Mouse (Mus musculus) cerebellum, postnatal 10 days (tissue): Measurements from ENCODE around the gene Papss2.
"Not testable (repeated sequence)": the region's sequence is repeated elsewhere in the genome, so short reads cannot be mapped to it uniquely, and the experiment has no call there.

Experiments used
- DNase-seq, 2 experiments: peaks; one replicate each; pipeline ENCODE4 v3.0.0; 2021; ENCODE audit warnings: mixed read lengths in 2 of 2

Papss2 gene

GRCm38 (mm10) chr19:32641995-32642394 lies 46.4 kb downstream of the Papss2 start:
- no peak for DNase-seq

GRCm38 (mm10) chr19:32643642-32644041 lies 48.1 kb downstream of the Papss2 start:
- DNase-seq: no peak

- DNase-seq: no peak
Measured at GRCm38 (mm10) chr19:32645939-32646338, 50.3 kb downstream of the Papss2 start.

GRCm38 (mm10) chr19:32646382-32646781 lies 50.8 kb downstream of the Papss2 start:
- DNase-seq: no peak

DNA sequence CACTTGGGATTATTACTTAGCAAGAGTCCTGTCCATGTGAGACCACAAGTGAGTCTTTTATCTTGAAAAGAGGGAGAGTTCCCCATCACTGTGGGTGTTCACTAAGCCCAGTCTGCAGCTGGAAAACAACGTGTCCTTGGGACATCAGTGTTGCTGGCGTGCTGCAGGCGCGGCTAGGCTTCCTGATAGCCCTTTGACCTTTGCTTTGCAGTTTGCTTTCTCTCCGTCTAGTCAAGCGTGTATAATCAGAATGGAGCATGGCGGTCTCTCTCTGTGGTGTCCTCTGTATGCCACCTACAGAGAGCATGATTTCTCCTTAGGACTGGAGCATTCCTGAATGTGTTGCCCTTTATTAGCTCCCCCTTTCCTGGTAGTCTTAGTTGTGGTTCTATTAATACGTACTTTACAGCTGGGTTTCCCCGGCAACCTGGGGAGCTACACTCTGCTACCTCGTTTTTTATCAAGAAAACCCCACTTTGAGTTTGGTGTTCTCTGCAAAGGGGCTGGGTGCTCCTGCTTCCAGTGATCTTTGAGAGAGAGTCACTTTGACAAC lies 52.5 kb downstream of the Papss2 start:
- no peak for DNase-seq

GRCm38 (mm10) chr19:32651046-32651445 lies 55.5 kb downstream of the Papss2 start:
- DNase-seq: no peak

DNA sequence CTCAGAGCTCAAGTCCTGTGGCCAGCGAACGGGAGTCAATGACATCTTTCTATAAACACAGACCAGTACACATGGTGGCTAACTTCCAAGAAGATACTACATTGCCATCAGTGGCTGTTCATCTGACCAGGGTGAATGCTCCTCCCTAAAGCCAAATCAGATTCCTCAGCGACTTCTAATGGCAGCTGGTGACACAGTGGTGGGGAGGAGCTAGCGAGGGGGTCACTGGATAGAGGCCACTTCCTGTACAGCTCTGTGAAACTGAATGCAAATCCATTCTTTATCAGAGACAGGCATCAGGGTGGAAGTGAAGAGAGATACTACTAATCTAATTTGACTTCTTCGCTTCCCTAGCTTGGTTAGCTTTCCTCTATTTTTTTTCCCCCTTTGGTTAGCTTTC lies 57.5 kb downstream of the Papss2 start:
- peak in 1 of 2 experiments; percentile 3 for DNase-seq

DNA sequence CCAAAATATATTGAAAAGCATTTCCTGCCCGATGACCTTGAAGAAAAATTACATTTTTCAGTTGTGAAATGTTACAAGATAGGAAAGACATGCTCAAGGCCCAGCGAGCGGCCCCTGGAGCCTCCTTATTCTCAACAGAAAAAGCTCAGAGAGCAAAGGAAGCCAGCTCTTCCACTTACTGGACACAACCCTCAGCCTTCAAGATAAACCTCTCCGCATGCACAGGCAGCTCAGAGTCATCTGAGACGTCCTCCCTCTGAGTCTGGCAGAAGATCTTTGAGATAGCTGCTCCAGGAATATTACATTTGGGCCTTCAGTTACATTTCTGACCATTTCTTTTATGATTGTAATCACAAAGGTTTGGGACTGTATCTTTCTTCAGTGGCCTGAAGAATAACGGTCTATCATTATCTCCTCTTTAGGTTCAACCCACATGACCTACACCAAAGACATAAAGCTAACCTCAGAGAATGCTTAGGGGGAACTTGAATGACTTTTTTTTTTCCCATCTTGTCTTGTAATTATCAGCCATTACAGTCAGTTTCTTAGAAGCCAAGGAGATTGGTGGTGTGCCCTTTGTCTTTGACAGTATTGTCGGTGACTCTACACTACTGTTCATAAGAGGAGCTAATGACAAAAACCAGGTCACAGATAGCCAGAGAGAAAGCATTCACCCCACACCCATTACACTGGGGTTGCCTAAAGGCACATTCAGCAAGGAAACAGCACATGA lies 58.2 kb downstream of the Papss2 start:
- DNase-seq: no peak

- DNase-seq: no peak
Measured at GRCm38 (mm10) chr19:32659346-32659745, 63.8 kb downstream of the Papss2 start.

DNA sequence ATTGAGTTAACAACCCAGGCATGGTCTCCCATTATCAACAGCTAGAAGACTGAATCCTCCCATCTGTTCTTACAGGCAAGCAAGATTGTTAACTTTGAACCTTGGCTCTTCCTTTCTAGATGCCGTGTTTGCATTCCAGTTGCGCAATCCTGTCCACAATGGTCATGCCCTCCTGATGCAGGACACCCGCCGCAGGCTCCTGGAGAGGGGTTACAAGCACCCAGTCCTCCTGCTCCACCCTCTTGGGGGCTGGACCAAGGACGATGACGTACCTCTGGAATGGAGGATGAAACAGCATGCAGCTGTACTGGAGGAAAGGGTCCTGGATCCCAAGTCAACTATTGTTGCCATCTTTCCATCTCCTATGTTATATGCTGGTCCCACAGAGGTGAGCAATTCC lies 67.3 kb downstream of the Papss2 start:
- DNase-seq: no peak

- no peak for DNase-seq
Measured at GRCm38 (mm10) chr19:32665243-32665642, 69.7 kb downstream of the Papss2 start.

GRCm38 (mm10) chr19:32667830-32668229 lies 72.2 kb downstream of the Papss2 start:
- DNase-seq: not testable (repeated sequence)

- DNase-seq: no peak
Measured at GRCm38 (mm10) chr19:32675766-32676165, 80.2 kb downstream of the Papss2 start.

GRCm38 (mm10) chr19:32680894-32681293 lies 85.3 kb downstream of the Papss2 start:
- no peak for DNase-seq

DNA sequence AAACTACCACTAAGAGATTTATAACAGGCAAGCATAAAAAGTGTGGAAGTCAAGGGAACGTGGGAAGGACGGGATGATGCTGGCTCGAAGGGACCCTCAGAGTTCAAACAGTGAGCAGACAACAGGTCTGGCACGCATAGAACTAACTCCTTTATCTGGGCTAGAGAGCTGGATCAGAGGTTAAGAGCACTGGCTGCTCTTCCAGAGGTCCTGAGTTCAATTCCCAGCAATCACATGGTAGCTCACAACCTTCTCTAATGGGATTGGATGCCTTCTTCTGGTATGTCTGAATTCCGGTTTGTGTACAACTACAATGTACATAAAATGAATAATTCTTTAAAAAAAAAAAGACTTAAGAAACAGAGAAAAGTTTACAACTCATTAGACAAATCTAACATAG lies 87.5 kb downstream of the Papss2 start:
- no peak for DNase-seq

GRCm38 (mm10) chr19:32687721-32688120 lies 92.1 kb downstream of the Papss2 start:
- DNase-seq: no peak

DNA sequence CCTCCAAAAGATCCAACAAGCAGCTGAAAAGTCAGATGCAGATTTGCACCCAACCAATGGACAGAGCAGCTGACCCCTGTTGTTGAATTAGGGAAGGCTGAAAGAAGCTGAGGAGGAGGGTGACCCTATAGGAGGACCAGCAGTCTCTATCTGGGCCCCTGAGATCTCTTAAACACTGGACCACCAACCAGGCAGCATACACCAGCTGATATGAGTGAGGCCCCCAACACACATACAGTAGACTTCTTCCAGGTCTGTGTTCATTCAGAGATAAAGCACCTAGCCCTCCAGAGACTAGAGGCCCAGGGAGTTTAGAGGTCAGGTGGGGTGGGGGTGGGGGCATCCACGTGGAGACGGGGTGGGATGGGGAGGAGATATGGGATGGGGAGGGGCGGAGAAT lies 92.6 kb downstream of the Papss2 start:
- not testable (repeated sequence) for DNase-seq

DNA sequence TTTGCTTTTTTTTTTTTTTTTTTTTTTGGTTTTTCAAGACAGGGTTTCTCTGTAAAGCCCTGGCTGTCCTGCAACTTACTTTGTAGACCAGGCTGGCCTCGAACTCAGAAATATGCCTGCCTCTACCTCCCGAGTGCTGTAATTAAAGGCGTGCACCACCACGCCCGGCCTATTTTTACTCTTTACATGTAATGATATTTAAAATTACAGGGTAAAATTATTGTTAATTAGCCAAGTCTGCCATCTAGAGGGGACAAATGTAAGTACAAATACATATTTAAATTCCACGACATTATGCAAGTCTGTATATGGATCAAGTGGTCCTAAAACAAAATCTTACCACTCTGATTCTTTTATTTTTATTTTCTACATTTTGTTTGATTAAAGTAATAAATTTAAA lies 94.1 kb downstream of the Papss2 start:
- DNase-seq: peak; percentile 10 to 56

DNA sequence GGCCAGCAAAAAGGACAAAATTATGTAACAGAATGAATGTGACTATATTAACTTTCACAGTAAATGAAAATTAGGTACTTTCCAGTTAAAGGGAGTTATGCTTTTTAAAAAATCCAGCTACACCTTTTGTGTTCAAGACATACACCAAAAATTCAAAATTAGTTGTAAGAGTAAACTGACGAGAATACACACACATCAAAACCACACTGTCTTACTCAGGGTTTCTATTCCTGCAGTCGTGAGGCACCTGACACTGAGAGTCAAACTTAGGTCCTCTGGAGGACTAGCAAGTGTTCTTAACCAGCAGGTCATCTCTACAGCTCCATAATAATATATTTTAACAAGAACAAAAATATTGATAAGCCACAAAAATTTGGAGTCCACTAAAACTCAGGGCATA lies 101.1 kb downstream of the Papss2 start:
- no peak for DNase-seq

- DNase-seq: no peak
Measured at GRCm38 (mm10) chr19:32702191-32702590, 106.6 kb downstream of the Papss2 start.

DNA sequence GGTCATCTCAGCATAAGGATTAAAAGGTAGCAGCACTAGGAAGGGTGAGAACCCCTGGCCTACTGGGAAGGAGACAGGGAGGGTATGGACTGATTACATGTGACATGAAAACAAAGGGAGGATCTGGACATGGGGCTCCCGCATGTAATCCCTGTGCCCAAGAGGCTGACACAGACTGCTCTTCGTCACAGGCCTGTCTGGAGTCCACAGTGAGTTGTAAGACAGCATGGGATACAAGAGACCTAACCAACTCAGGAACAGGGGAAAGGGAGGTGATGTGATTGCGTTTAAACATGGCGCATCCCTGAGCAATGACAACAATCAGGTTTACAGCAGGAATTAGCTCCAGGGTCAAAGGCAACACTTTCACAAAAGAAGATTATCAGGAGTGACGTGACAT lies 113.4 kb downstream of the Papss2 start:
- no peak for DNase-seq

- DNase-seq: peak; percentile 16 to 39
Measured at GRCm38 (mm10) chr19:32710288-32710687, 114.7 kb downstream of the Papss2 start.

DNA sequence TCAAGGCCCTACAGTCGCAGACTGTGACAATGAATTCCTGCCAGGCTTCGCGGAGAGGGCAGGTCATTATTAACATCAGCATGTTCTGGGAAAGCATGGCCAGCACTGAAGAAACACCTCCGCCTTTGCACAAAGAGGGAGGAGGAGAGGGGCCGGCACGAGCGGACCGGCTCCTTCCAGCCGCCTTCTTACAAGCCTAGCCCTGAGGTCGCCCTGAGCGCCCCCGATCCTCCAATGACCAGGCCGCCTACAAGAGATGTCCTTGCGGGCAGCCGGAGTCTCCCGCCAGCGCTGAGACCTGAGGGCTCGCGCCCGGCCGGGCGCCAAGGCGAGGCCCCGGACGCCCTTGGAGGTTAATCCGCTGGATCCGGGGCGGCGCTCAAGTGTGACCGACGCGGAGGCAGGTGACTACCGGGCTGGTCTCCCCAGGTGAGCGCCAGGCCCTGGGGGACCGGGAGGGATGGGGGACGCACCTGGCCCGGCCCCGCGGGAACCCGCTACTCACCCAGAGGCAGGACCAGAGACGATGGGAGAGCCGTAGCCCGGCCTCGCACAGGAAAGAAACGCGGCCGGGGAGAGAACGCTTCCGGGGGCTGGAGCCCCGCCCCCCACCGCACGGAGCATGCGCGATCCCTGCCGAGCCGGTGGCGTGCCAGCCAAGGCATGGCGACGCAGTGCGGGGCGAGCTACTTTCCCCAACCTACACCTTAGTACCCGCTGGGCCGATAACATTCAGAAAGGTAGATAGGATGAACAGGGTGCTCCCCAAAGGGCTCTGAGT lies 116.4 kb downstream of the Papss2 start:
- peak; percentile 98 for DNase-seq

GRCm38 (mm10) chr19:32712588-32713042 lies 117.0 kb downstream of the Papss2 start:
- peak; percentile 92 to 94 for DNase-seq
